Mouse (Mus musculus) ES-E14 (cell line): ENCODE data around the gene Plxna2. TPM values are rescaled to one million over a fixed set of nuclear protein-coding genes. Genes with fewer than 3 reads are reported as not detected.

Experiments
- DNase-seq: peaks from one replicate; pipeline ENCODE4 v3.0.0-alpha.2; 2013; ENCODE audit warnings: low read depth, low spot score
- H3K27ac ChIP-seq: 2 replicates; pipeline ENCODE4 v1.5.1; 2012; ENCODE audit warnings: low read depth, mild to moderate bottlenecking, low read length, moderate library complexity, mixed read lengths; ENCODE audit not compliant: poor library complexity, insufficient read depth, severe bottlenecking
- H3K36me3 ChIP-seq: 2 replicates; pipeline ENCODE4 v1.6.1; 2012; ENCODE audit warnings: mild to moderate bottlenecking, low read length, moderate library complexity, mixed read lengths; ENCODE audit not compliant: control insufficient read depth, poor library complexity, insufficient read depth, severe bottlenecking
- H3K4me1 ChIP-seq, 2 experiments: fragments of 150-350 bp in 1 of 2; sonication (generic) in 1 of 2; 2 replicates each; pipeline ENCODE4 v1.6.1; 2012; ENCODE audit warnings: low read length in 2 of 2, mild to moderate bottlenecking in 1 of 2, mixed read lengths in 1 of 2; ENCODE audit not compliant: control insufficient read depth in 2 of 2, insufficient read depth in 2 of 2, poor library complexity in 1 of 2
- H3K4me3 ChIP-seq, 2 experiments: fragments of 150-350 bp in 1 of 2; sonication (generic) in 1 of 2; 2 replicates each; pipeline ENCODE4 v1.5.1; 2012; ENCODE audit warnings: low read length in 2 of 2, low read depth in 1 of 2, mild to moderate bottlenecking in 1 of 2, mixed read lengths in 1 of 2; ENCODE audit not compliant: insufficient read depth in 1 of 2, poor library complexity in 1 of 2, severe bottlenecking in 1 of 2
- H3K9ac ChIP-seq: 2 replicates; pipeline ENCODE4 v1.6.1; 2012; ENCODE audit warnings: low read depth, mild to moderate bottlenecking, low read length, mixed read lengths; ENCODE audit not compliant: poor library complexity, insufficient read depth, severe bottlenecking
- H3K9me3 ChIP-seq: fragments of 150-350 bp; sonication (generic); 2 replicates; pipeline ENCODE4 v1.6.1; 2012; ENCODE audit warnings: low read depth, mild to moderate bottlenecking, low read length; ENCODE audit not compliant: control insufficient read depth, insufficient read depth
- CHD2 ChIP-seq: IDR thresholded peaks from 2 replicates; pipeline ENCODE4 v1.6.1; 2014; ENCODE audit warnings: mild to moderate bottlenecking, low read depth, low read length, inconsistent platforms
- HCFC1 ChIP-seq: IDR thresholded peaks from 2 replicates; pipeline ENCODE4 v1.6.1; 2012; ENCODE audit warnings: low read length, inconsistent platforms, borderline replicate concordance; ENCODE audit not compliant: insufficient read depth
- MAFK ChIP-seq: IDR thresholded peaks from 2 replicates; pipeline ENCODE4 v1.6.1; 2014; ENCODE audit warnings: mild to moderate bottlenecking, low read depth, low read length, inconsistent platforms; ENCODE audit not compliant: insufficient read depth
- ZC3H11A ChIP-seq: IDR thresholded peaks from 2 replicates; pipeline ENCODE4 v1.6.1; 2012; ENCODE audit warnings: low read depth, mild to moderate bottlenecking, inconsistent platforms, low read length, borderline replicate concordance
- ZNF384 ChIP-seq: IDR thresholded peaks from 2 replicates; pipeline ENCODE4 v1.6.1; 2012; ENCODE audit warnings: low read depth, low read length, inconsistent platforms
- in situ Hi-C, 2 experiments: fragments of 600-800 bp; cut with MboI; formaldehyde crosslinking; loops; one replicate each; pipeline ENCODE4 v1.15.1; 2025; ENCODE audit warnings: low sequenced_read_pairs in 2 of 2, inconsistent platforms in 1 of 2; ENCODE audit not compliant: unreplicated experiment in 2 of 2
- total RNA-seq: library from RNA; depleted of rRNA; stranded (reverse); fragments of 300-350 nt; gene quantifications from 2 replicates; pipeline ENCODE4 v1.2.3, GENCODE M21; 2012

The Plxna2 gene
- total RNA-seq, 1 experiment, result 3.9 TPM

GRCm38 (mm10) chr1:194762896-194763295 lies 144.9 kb downstream of the Plxna2 start:
- TF ChIP-seq HCFC1 (no peak), ZNF384 (no peak), ZC3H11A (no peak), MAFK (no peak), CHD2 (no peak)
- DNase-seq, result no peak

GRCm38 (mm10) chr1:194764951-194765350 lies 146.9 kb downstream of the Plxna2 start:
- Histone ChIP-seq H3K36me3 (no peaks in the 10 kb centered on the region), H3K9me3 (no peaks in the 10 kb centered on the region), H3K27ac (no peak overlapping the region), H3K9ac (no peak overlapping the region), H3K4me3 (no peak overlapping the region), H3K4me1 (no peaks in the 10 kb centered on the region)
- DNase-seq, result no peak
- in situ Hi-C loops, result no loop called here
- TF ChIP-seq ZC3H11A (no peak), CHD2 (no peak), MAFK (no peak), ZNF384 (no peak), HCFC1 (no peak)

More at GRCm38 (mm10) chr1:194762896-194763295, 144.9 kb downstream of the Plxna2 start:
- in situ Hi-C loops, result no loop called here
- no peak overlapping the region for H3K9ac ChIP-seq
- H3K4me1 ChIP-seq, result no peaks in the 10 kb centered on the region
- no peaks in the 10 kb centered on the region for H3K36me3 ChIP-seq
- no peaks in the 10 kb centered on the region for H3K9me3 ChIP-seq
- no peak overlapping the region for H3K4me3 ChIP-seq
- H3K27ac ChIP-seq, result no peak overlapping the region

- H3K4me3 ChIP-seq, result no peak overlapping the region
- in situ Hi-C loops, result no loop called here
These were observed 150.8 kb downstream of the Plxna2 start for GRCm38 (mm10) chr1:194768799-194769198.

GRCm38 (mm10) chr1:194772053-194772452 lies 154.0 kb downstream of the Plxna2 start:
- no peak for DNase-seq
- no peak for TF ChIP-seq ZC3H11A
- in situ Hi-C loops, result no loop called here
- Histone ChIP-seq H3K27ac (no peak overlapping the region), H3K9me3 (no peaks in the 10 kb centered on the region), H3K4me1 (peaks cover 0 to 2% of the 10 kb centered on the region in 2 experiments; a peak in 1 of 4 replicates), H3K36me3 (no peaks in the 10 kb centered on the region), H3K9ac (no peak overlapping the region), H3K4me3 (no peak overlapping the region)

More at GRCm38 (mm10) chr1:194768799-194769198, 150.8 kb downstream of the Plxna2 start:
- H3K4me1 ChIP-seq, result no peaks in the 10 kb centered on the region
- TF ChIP-seq MAFK (no peak), ZNF384 (no peak), CHD2 (no peak), ZC3H11A (no peak), HCFC1 (no peak)
- H3K27ac ChIP-seq, result no peak overlapping the region
- H3K9ac ChIP-seq, result no peak overlapping the region
- no peaks in the 10 kb centered on the region for H3K9me3 ChIP-seq
- no peaks in the 10 kb centered on the region for H3K36me3 ChIP-seq
- no peak for DNase-seq

- peaks cover 0 to 2% of the 10 kb centered on the region in 2 experiments; a peak in 1 of 4 replicates for H3K4me1 ChIP-seq
- in situ Hi-C loops, result no loop called here
- no peak for DNase-seq
- H3K4me3 ChIP-seq, result no peak overlapping the region
- H3K9me3 ChIP-seq, result no peaks in the 10 kb centered on the region
- no peak overlapping the region for H3K27ac ChIP-seq
- no peaks in the 10 kb centered on the region for H3K36me3 ChIP-seq
- H3K9ac ChIP-seq, result no peak overlapping the region
- TF ChIP-seq CHD2, result no peak
- no peak for TF ChIP-seq HCFC1
- no peak for TF ChIP-seq ZC3H11A
- no peak for TF ChIP-seq MAFK
- TF ChIP-seq ZNF384, result no peak
These were observed 155.9 kb downstream of the Plxna2 start for GRCm38 (mm10) chr1:194773899-194774298.
